Mouse (Mus musculus) kidney, postnatal 25 days (tissue): ENCODE data around the gene Cpvl.

Experiments used
- DNase-seq, 2 experiments: peaks; one replicate each; pipeline ENCODE4 v3.0.0; 2021; ENCODE audit warnings: mixed read lengths in 2 of 2

Gene Cpvl

GRCm38 (mm10) chr6:53929858-53930257, 48.6 kb downstream of the Cpvl start:
- DNase-seq = no peak

- no peak for DNase-seq
Observed at GRCm38 (mm10) chr6:53926197-53926596, 52.3 kb downstream of the Cpvl start.

DNA sequence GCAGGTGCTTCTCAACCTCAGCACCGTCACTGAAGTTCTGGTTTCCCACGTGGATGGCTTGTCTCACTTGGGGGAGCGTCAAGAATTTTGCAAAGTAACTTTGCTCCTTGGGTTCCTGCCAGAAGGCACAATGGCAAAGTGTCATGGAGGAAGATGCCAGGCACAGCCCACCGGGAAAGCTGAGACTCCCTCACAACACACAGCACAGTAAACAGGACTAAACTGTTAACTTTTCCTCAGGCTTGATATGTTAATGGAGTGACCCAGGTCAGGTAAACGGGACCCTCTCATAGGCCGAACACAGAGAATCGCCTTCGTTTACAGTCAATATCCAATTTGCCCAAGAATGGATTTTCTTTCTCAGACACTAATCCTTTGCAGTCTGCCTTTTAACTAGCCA, 53.3 kb downstream of the Cpvl start:
- no peak for DNase-seq

GRCm38 (mm10) chr6:53920041-53920440, 58.4 kb downstream of the Cpvl start:
- DNase-seq = no peak

DNA sequence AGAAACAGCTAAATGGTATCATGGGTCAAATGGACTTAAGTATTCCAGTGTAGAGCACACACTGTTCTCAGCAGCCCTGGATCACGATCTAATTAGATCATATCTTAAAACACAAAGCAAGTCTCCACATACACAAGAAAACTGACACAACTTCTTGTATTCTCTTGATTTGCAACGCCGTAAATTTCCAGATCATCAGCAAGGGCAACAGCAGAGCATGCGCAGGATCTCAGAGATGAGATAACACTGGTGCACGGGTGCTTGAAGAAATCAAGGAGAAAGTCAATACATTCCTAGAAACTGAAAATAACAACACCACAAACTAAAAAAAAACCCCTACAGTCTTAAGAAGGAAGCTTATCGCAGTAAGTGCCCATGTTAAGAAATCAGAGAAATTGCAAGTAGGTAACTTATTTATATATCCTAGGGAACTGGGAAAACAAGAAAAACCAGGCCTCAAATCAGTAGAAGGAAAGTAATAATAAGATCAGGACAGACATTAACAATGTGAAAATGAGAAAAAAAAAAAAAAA, 61.4 kb downstream of the Cpvl start:
- DNase-seq = no peak

GRCm38 (mm10) chr6:53915347-53915746, 63.1 kb downstream of the Cpvl start:
- no peak for DNase-seq

- DNase-seq = no peak
Observed at GRCm38 (mm10) chr6:53913151-53913550, 65.3 kb downstream of the Cpvl start.

DNA sequence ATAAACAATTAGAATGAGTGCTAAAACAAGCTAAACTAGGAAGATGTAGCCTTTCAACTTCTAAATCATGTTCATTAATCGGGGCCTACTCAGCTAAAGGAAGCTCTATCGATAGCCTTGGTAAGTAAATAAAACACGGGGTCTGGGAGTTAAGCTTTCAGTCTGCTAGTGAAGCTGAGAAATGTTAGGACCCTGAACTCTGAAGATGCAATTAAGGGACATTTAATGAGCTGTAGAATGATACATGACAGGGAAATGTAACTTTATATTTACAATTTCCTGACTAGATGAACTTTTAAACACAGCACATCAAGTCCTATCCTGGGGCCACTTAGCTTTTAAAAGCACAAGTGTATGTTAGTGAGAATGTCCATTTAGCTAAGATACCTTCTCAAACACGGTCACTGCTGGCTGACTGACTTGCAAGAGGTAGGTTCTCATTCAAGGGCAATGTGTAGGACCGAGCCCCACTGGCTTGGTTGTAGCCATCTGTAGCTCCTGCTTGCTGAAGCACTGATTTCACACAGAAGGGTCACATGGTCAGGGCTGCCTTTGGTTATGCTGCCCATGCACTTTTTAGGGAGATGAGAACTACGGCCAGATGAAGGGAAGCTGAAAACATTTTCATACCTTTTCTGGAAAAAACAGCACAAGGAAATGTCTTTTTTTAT, 66.2 kb downstream of the Cpvl start:
- no peak for DNase-seq

- DNase-seq = no peak
Observed at GRCm38 (mm10) chr6:53909986-53910385, 68.5 kb downstream of the Cpvl start.

DNA sequence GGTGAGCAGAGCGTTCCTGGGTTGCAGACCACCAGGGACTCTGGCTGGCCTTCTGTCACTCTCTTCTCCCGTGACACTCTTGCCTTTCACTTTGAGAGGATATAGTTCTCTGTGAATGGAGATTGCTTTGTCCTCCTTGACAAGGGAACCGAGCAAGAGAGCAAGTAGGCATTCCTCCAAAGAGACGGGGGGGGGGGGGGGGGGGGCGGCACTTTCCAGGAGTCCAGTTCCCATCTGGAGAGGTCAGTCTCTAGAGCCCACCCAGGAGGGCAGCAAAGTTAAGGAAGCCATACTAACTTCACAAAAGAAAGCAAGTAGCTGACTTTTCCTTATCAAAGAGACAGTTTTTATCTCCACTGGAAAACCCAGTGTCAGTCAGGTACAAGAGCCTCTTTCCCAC, 69.0 kb downstream of the Cpvl start:
- no peak for DNase-seq

DNA sequence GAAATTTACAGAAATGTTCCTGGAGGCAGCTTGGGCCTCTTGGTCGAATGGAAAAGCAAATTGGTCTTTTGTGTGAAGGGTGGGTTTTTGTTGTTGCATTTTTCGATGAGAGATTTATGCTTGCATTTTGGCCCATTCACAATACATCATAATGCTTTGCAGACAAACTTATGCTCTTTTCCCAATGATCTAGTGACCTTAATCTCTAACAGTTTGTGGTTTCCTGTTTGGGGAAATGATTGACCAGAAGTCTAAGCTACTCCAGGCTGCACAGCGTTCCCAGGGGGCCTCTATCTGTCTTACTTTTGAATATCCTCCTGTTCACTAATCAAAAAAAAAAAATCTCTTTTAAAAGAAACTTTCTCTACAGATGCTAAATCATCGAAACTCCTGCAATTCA, 71.6 kb downstream of the Cpvl start:
- DNase-seq = peak; percentile 62 to 70

DNA sequence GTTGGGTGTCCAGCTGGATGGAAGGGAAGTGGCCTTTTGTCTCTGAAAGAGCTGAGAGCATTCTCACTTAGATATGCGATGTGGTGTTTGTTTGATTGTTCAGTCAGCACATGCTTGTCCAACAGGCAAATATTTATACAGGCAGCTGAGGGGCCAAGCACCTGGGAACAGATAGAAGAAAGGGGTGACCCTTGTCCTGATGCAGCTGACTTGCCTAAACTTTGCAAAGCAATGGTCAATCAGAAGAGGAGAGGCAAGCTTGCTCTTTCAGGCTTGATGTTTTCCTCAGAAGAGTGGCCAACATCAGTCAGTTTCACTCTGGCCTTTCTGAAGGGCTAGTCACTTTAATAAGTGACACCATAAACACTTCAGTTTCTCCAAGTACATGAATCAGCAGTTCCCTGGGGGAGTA, 72.4 kb downstream of the Cpvl start:
- DNase-seq = no peak

- no peak for DNase-seq
Observed at GRCm38 (mm10) chr6:53905576-53905975, 72.9 kb downstream of the Cpvl start.

- DNase-seq = no peak
Observed at GRCm38 (mm10) chr6:53904703-53905395, 73.6 kb downstream of the Cpvl start.

- no peak for DNase-seq
Observed at GRCm38 (mm10) chr6:53904186-53904585, 74.3 kb downstream of the Cpvl start.

DNA sequence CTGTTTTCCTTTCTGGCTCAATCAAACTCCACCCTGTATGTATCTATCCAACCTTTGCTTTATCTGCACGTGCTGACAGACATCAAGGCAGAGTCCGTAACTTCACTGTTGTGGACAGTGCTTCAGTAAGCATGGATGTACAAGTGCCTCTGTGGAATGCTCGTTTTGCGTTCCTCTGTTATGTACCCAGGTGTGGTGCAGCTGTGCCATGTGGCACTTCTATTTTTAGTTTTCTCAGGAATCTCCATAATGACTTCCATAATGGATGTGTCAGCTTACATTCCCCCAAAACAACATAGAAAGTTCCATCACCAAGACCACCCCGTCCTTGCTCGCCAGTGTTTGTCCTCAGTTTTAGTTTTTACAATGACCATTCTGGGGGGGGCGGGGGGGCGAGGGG, 76.7 kb downstream of the Cpvl start:
- DNase-seq = no peak

DNA sequence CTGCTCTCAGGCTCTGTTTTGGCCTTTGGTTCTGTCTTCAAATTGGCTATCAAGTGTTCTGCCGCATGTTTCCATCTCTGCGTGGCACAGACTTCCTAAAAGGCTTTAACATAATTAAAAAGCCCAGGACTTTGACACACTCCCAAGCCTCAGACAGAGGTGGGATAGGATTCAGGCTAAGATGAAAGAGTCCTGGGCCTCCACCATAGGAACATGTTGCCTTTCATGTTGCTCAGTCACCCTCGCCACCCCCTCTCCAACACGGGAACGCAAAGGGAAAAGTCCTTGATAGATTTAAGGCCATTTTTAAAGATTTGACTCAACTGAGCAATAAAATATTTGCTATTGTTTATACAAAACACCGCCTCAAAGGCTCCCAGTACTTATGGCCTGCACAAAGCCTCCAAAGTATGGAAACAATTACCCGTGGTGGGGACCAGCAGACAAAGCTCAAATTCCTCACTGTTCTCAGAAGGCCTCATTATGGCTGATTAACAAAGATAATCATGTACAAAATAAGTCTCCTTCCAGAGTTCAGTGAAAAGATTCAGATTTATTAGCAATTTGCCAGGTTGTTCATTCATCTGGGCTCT, 80.5 kb downstream of the Cpvl start:
- no peak for DNase-seq

DNA sequence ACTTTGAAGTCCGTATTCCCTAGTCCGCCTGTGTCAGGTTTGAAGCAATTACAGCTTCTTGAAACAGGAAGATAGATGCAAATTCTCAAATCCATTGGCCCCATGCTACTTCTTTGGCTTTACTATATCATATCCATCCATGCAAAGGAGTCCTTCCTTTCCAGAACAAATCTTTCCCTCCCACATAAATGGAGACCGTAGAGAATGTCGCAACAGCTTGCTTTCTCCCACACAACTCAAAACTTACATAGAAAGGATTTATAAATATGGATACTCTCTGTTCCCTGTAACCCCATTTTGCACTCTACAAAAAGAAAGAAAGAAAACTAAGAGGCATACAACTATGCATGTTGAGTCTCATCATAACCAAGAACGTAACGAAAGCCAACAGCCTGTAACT, 81.3 kb downstream of the Cpvl start:
- DNase-seq = no peak

DNA sequence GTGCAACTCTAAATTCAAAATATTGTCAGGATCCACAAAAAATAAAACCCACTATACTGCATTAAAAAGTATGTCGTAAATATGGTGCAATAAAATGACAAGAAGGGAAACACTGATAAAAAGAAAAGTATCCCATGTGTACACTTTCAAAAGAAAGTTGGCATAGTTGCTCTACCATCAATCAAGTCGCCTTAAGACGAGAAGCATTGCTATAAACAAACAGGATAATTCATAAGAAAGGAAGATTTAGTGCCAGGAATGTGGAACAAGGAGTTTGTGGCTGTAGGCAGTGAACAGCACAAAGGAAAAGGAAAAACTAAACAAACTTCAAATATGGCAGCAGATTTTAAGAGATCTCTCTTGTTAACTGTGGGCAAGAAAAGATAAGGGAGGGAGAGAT, 84.7 kb downstream of the Cpvl start:
- no peak for DNase-seq

- no peak for DNase-seq
Observed at GRCm38 (mm10) chr6:53891109-53891508, 87.4 kb downstream of the Cpvl start.

DNA sequence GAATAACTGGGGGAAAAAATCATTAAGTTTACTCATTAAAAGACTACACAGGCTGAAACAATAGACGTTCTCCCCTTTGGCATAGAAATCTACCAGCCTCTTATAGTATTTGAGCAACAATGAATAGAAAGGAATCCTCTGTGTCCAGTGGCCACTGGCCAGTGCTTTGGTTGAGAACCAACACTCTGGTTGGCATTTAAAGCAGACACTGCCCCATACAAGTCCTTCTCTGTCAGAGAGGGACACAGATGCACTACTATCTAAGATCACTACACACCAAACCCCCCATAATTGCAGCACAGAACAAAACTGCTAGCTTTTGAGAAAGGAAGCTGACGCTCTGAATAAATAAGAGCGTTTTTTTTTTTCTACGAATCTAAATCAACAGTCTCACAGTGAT, 93.5 kb downstream of the Cpvl start:
- no peak for DNase-seq

DNA sequence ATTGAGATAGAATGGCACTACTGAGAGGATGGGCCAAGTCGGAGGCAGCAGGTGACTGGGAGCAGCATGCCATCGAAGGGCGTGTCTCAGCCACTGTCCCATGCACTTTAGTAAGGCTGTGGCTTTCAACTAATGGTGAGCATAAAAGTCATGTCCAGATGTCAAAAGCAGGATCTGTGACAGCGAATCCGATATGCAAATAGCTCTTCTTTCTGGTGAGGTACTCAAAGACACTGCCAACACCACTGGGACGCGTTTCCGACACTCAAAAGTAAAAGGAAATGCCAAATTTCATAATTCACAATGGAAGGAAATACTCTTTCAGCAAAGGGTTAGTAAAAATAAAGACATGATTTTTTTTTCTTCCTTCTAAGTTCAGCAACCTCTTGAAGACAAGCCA, 94.0 kb downstream of the Cpvl start:
- peak; percentile 38 to 44 for DNase-seq

DNA sequence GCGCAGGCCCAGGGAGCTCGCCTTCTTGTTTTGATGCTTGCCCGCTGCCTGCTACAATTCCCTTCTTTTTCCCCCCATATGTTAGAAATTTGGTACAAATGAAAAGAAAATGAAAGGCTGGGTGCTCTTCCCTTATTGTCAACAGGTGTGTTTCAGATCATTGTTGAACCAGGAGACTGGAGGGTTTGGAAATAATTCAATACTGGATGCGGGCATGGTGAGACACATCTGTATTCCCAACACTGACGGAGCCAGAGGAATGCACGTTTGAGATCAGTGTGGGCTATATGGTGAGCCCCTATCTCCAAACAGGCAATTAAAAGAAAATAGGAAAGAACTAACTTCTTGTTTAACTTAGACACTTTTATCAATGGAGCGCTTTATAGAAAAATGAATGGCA, 95.1 kb downstream of the Cpvl start:
- no peak for DNase-seq

DNA sequence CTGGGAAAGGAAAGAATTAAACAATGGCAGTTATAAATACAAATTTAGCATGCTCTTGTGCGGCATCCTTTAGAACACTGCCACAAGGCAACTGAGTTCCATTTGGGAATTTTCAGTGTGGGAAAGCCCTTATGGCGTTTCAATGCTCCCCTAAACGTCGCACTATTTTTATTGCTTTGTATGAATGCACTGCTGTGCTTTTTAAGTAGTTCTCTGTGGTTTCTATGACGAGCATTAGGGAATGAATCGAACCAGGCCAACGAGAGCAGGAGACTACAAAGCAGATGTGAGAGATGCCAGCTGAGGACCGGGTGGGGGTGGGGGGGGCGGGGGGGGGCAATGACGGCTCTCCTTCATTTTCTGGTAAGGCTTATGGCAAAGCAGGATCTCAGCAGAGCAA, 96.8 kb downstream of the Cpvl start:
- DNase-seq = no peak
